In genomic region chr3:123179041-123179440, GRCm38 (mm10) we compare ENCODE assay signal across 20 mouse cellular contexts. TPM values are rescaled to one million over a fixed set of nuclear protein-coding genes. Genes with fewer than 3 reads are reported as not detected.
DNase-seq lines count a peak whose midpoint lies in the region; TF ChIP-seq lines count a peak whose summit lies in the region.
"Had no signal": no experiment of that assay in that cellular context is flagged by ENCODE, and none has a peak within 500 bp of the region (broad histone marks: within the 10 kb centered on the region; RNA-seq: fewer than 3 reads in every experiment).

No protein-coding gene starts in this region.

- no peaks in the 10 kb centered on the region for H3K27me3 ChIP-seq in small intestine, adult 2 months (ENCODE audit: control insufficient read depth, insufficient read depth, low read length)
- H3K27me3 ChIP-seq: embryonic facial prominence, embryonic 15.5 days; heart, embryonic 13.5 days; hindbrain, embryonic 13.5 days; midbrain, embryonic 15.5 days had no signal

- H3K36me3 ChIP-seq in small intestine, adult 2 months (ENCODE audit: control insufficient read depth, insufficient read depth, low read length) = no peaks in the 10 kb centered on the region
- H3K36me3 ChIP-seq: embryonic facial prominence, embryonic 15.5 days; heart, embryonic 13.5 days; hindbrain, embryonic 13.5 days; limb, embryonic 10.5 days; midbrain, embryonic 15.5 days had no signal

- TF ChIP-seq POLR2A in small intestine, adult 2 months (IDR thresholded peaks at IDR 0.05; ENCODE audit: low read depth, low read length) = no peak

- peaks cover 7% of the 10 kb centered on the region for H3K4me1 ChIP-seq in small intestine, adult 2 months (ENCODE audit: control insufficient read depth, insufficient read depth, insufficient read length, low read length)
- H3K4me1 ChIP-seq: hindbrain, embryonic 13.5 days; midbrain, embryonic 15.5 days had no signal

- no peak overlapping the region for H3K4me3 ChIP-seq in small intestine, adult 2 months (ENCODE audit: low read depth, low read length)
- H3K4me3 ChIP-seq: embryonic facial prominence, embryonic 15.5 days; gastrocnemius, adult 2 months; heart, embryonic 13.5 days; hindbrain, embryonic 13.5 days; limb, embryonic 10.5 days; midbrain, embryonic 15.5 days; myocyte had no signal

- WGBS in small intestine, adult 2 months = 57% methylated on average over 5 of the region's 5 CpGs

- peak; percentile 66 for DNase-seq in heart, adult 11 months
- DNase-seq in heart, adult 8-10 months (ENCODE audit: low spot score) = no peak
- peak; percentile 23 for DNase-seq in testis, postnatal 10 days (ENCODE audit: low spot score)
- DNase-seq in testis, postnatal 14 days (ENCODE audit: low spot score) = no peak
- no peak for DNase-seq in cerebellum, adult 11 months
- no peak for DNase-seq in cerebellum, adult 9-10 months
- DNase-seq: adrenal gland, adult 8-10 months; gastrocnemius, adult 2 months; kidney, adult 2 months; kidney, postnatal 36 days; lung, adult 2 months; right cerebral cortex, postnatal 14 days; thymus, postnatal 36 days had no signal

- TF ChIP-seq CTCF in small intestine, adult 2 months (IDR thresholded peaks at IDR 0.05; ENCODE audit: extremely low read depth, insufficient read length, insufficient replicate concordance, low read depth, low read length) = no peak

- H3K27ac ChIP-seq in small intestine, adult 2 months (ENCODE audit: insufficient read depth, low read depth, low read length) = peak overlapping the region; percentile 18; the same call in 1 of the 2 replicates
- H3K27ac ChIP-seq: hindbrain, embryonic 13.5 days; limb, embryonic 10.5 days; midbrain, embryonic 15.5 days had no signal

RNA-seq across cellular contexts. Expression of gene Synpo2, which starts 56.9 kb away (rescaled TPM):
- total RNA-seq in heart, adult 8-10 months (2022) = 100 to 1,000 TPM in 2 of 4 experiments, 10 to 100 TPM in 2; 91.9 to 102 (median 100) TPM
- polyA plus RNA-seq in small intestine, adult 2 months (2012; rRNA removed) = 7.6 and 7.9 TPM in 2 replicates

Comparison
In these comparisons a context has a peak if more than half of its experiments do, and no peak if none do; other contexts are left out.
1. DNase-seq: peak in heart, adult 11 months (single experiment) and testis, postnatal 10 days (single experiment); none in heart, adult 8-10 months (single experiment), testis, postnatal 14 days (single experiment), cerebellum, adult 11 months (single experiment) and cerebellum, adult 9-10 months (single experiment).